Mouse (Mus musculus) layer of hippocampus, adult 9-10 months (tissue): ENCODE measurements around the gene A3galt2.

Experiments
- DNase-seq: peaks from one replicate; pipeline ENCODE4 v3.0.0; 2022; ENCODE audit warnings: low spot score

A3galt2 gene

DNA sequence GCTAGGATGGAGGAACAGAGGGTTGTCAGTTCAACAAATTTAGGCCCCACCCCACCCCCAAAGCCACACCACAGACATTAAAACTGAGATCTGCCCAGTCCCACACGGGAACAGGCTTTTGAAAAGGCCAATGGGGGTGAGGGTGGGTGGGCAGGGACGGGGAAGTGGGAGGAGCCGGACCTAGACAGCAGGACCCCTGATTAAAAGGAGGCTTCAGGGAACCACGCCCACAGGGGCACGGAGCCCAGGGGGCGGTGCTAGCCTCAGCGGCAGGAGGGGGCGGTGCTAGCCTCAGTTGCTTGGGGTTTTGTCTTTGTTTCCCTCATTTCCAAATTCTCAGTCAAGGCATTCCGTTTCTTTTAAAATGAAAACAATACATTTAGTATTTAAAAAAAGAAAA is 40.4 kb downstream of the A3galt2 start:
- DNase-seq, result no peak

DNA sequence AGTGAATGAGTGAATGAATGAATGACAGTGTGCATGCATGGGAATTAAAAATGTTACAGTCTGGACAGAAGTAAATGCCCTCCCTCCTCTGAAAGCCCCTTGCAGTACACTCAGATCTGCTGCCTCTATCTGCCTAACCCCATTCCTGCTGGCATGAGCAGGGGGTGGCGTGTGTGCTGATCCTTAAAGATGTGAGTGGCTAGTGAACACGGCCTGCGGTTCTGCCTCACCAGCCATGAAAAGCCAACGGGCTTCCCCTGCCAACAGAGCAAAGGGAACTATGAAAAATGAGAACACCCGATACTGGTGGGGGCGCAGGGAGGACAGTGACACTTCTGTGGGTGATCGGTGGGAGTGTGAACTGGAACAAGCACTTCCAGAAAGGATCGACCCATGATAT is 41.6 kb downstream of the A3galt2 start:
- no peak for DNase-seq

DNA sequence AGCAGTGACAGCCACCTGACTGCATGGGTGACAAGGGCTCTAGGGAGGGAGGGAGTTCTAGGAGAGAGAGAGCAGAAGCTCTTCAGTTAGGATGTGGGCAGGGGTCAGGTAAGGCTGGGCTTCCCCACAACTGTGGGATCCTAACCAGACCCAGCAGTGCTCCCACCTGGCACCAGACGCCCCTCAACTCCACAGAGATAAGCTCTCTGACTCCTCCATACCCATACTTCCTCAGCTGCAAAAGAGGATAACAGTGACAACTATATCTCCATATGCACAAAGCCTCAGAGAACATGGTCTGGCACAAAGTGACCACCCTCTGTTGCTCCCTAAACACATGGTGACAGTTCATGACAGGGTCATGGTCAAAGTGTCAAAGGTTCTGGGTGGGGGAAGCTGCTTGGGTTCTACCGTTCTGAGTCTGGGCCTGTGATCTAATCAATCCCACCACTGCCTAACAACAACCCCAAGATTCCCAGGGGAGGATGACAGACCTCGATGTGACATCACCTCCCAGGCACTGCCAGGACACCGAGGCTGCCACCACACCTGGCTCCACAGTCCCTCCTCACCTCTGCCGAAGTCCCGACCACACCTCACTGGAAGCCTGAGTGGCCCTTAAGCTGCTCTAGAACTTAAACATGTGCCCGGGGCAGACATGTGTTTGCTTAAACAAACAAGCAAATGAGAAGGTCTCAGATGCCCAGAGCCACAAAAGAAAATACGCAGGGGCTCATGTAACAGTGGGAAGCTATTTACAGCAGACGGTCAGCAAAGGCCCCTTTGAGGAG is 46.7 kb downstream of the A3galt2 start:
- DNase-seq, result no peak

DNA sequence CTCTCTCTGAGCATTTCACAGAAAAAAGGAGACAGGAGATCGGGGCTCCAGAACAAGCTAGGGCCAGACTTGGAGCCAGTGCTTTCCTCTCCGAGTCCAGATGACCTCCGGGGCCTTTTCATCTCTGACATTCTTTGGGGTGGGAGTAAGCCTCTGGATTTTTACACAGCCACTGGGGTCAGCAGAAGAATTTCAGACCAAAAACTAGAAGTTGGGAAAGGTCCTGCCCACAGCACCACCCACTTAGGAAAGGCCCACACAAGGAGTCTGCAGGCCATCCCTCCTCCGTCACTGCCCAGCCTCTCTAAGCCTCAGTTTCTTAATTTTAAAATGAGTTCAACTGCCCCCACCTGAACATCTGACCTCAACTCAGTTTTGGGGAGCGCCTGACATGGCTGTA is 48.4 kb downstream of the A3galt2 start:
- no peak for DNase-seq

DNA sequence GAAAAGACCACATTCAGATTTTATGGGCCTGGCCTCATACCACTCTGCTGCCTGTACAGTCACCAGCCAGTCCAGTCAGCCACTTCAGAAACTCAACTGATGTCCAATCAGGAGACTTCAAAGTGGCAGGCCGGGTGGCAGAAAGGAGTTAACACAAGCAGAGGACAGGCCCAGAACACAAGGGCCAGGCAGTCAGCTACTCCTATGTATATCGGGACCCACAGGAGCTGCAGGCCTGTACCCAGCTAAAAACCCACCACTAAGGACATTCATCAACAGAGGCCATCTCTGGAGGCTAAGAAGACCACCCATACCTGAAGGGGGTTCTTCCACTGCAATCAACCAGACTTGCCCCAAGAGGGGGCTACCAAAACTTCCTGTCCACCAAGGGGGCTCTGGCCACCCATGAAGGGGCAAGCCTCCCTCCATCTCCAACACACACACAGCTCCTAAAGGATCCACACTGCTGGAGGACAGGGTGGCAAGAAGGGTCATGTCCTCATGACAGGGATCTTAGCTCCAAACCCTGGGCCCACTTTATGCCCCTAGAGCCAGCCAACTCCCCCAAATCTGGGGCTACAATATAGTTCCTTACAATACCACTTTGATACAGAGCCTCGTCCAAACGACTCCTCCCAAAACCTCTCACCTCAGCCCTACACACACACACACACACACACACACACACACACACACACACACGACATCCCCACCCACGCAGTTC is 49.4 kb downstream of the A3galt2 start:
- no peak for DNase-seq

DNA sequence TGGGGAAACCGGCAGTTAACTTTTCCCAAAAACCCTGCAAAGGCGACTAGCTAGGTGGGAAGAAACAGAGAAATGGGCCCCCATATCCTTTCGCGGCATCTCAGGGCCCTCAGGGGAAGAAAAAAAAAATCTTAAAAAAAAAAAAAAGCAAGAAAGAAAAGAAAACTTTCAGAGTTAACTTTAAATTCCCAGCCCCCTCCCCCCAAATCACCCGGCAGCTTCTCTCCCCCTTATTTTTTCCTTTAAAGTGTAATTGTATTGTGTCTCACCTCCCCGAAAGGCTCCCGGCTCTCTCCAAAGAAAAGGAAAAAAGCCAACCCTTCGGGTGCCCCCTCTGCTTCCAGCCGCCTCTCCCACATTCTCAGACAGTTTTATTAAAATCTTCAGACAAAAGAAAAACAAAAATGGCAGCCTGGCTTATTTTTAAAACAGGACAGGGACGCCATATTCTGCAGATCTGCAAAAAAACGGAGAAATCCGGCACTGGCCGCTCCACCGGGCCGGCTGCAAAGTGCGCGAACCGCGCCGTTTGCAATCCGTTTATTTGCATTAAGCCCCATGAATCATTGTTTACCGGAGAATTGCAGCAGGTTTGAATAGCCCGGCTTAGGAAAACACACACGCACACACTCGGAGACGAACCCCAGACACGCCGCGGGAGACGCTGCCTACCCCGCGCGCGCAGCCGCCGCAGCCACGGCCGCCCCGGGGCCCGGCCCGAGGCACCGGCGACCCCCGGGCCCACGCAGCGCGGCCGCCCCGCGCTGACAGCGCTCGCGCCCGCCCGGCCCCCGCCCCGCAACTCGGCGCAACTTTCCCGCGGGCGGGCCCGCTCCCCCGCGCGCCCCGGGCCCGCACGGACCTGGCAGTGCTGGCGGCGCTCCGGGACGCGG is 50.2 kb downstream of the A3galt2 start:
- no peak for DNase-seq

DNA sequence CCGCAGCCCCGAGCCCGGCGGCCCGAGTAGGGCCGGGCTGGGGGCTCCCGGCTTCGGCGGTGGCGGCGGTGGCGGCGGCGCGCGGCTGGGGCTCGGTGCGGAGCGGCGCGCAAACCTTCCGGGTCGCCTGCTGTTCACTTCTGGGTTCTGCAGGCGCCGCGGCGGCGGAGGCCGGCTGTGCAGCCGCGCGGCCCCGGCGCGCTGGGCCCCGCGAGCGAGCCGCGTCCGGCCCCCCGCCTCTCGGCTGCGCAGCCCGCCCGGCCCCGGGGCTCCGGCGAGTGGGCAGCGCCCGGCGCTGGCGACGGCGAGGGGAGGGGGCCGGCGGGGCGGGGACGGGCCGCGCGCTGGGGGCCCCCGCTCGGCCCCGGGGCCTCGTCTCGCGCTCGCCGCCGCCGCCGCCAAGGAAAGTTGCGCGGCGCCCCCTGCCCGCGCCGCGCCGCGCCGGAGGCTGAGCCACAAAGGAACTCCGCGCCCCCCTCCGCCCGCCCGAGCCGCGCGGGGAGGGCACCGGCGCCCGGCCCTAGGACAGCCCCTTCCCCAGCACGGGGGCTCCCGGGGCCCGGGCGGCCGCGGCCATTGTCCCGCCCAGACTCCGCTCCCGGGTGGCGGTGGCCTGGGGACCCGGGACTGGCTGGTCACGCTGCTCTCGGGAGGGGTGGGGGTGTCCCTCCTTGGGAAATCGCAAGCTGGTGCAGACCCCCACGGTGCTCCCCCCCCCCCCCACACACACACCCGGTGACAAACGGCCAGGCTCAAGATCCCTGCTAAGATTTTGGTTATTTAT is 51.1 kb downstream of the A3galt2 start, which contains the start of gene Zfp362:
TSS of gene Zfp362 (minus strand) at position 3 of the 784 bp plus-strand sequence.
- no peak for DNase-seq

DNA sequence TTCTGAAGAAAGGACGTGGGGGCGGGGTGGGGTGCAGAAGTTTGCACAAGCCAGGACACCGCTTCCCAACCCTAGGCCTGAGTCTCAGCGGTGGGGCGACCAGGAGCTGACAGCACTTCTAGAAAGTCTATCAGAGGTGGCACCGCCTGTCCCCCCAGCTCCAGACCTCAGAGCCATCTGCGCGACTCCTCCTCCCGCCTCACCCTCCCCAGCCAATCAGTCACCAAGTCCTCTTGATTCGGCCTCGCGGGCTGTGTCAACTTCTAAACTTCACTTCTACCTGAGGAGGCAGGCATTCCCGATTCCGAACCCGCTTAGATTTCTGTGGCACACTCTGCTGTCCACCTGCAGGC is 51.6 kb downstream of the A3galt2 start:
- DNase-seq, result no peak

DNA sequence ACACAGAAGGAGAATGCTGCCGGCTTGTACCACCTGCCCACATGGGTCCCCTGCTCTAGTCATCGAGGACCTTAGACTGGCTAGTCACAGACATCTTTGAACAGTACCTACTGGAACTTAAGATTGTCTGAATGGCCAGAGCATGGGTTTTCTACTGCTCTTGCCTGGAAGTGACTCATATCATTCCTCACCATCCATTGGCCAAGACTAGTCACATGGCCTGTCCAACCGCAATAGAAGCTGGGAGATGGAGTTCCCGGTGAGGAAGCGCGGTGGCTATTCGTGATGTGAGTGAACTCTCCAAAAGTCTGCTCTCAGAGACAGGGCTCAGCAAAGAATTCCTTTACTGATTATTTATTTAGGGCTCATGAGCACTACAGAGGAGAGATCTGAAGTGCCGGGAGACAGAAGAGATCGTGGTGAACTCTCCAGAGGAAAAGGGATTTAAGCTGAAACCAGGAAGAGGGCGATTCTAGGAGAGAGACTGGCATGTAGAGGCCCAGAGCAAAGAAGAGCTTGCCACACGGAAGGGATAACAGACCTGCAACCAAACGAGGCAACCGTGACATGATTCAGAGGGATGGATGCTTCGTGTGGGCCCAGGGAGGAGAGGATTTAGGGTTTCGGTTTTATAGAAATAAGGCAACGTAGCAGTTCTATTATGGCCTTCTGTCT is 56.4 kb downstream of the A3galt2 start:
- DNase-seq, result peak; percentile 81

DNA sequence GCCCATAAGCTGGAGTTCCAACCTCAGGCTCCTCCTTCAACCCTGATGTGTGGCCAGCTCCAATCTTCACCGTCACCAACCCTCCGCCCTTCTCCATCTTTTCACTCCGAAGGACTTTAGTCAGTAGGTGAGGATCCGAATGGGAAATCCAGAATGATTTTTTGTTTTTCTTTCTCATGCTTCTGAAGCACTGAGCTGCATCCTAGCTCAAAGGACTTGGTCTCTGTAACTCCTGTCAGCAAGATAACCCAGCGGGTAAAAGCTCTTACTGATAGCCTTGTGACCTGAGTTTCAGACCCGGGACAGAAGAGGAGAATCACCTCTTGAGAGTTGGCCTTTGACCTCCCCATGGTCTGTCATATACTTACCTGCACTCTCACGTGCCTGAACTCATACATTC is 61.8 kb downstream of the A3galt2 start:
- DNase-seq, result no peak
